Mouse (Mus musculus): ENCODE data around the gene Fkbpl. TPM values are rescaled to one million over a fixed set of nuclear protein-coding genes. Genes with fewer than 3 reads are reported as not detected.
A peak's percentile ranks its signal among the peaks of the same experiment; 100 is the strongest.

Gene Fkbpl
- polyA plus RNA-seq, 1 experiment from 2014 or later, result 22.5 TPM

GRCm38 (mm10) chr17:34645256-34645829, 779 bp downstream of the Fkbpl start:
- ATAC-seq (no peak), DNase-seq (ENCODE audit: low read depth, low spot score) (no peak)
- TF ChIP-seq CTCF (IDR thresholded peaks at IDR 0.05), result no peak
- POLR2A ChIA-PET, result interaction anchor here (1.0 kb wide), 1 partner anchor 43 kb away, joined by 3 read pairs; no protein-coding TSS in a partner anchor
- in situ Hi-C loops (cut with MboI; ENCODE audit: low pct_unique_long_range_greater_than_20kb), result loop anchor here (25.0 kb wide), 1 partner anchor 492 kb away; the partner anchor contains the start of genes Apom, Bag6 and D17H6S53E
- H3K27me3 ChIP-seq, result no peaks in the 10 kb centered on the region
- CTCF ChIA-PET, result interaction anchor here (1.1 to 1.7 kb wide), 4 partner anchors 10 to 67 kb away, joined by 3 to 4 read pairs (median 4); partner anchors contain the start of genes Ppt2 and Prrt1

DNA sequence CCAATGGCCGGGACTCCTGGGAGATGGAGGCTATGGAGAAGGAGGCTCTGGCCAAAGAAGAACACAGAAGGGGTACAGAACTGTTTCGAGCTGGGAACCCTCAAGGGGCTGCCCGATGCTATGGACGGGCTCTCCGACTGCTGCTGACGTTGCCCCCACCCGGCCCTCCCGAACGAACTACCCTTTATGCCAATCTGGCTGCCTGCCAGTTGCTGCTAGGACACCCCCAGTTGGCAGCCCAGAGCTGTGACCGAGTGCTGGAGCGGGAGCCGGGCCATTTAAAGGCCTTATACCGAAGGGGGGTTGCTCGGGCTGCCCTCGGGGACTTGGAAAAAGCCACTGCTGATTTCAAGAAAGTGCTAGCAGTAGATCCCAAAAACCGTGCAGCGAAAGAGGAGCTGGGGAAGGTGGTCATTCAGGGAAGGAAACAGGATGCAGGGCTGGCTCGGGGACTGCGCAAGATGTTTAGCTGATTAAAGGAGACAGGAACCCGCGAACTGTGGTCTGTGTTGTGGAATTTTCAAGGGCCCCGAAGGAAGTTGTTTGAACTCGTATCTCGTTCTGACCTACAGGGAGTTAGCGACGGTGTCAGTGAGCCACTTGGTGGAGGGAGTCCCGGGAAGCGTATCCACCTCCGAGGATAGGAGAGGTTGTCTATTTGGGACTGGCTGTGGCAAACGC, 1.4 kb downstream of the Fkbpl start:
- TF ChIP-seq CTCF (IDR thresholded peaks at IDR 0.05), result no peak
- CTCF ChIA-PET, result no interaction called here
- H3K27me3 ChIP-seq, result no peaks in the 10 kb centered on the region
- ATAC-seq (no peak), DNase-seq (ENCODE audit: low read depth, low spot score) (no peak)
- in situ Hi-C loops (cut with MboI; ENCODE audit: low pct_unique_long_range_greater_than_20kb), result loop anchor here (25.0 kb wide), 1 partner anchor 491 kb away; the partner anchor contains the start of genes Apom, Bag6 and D17H6S53E
- POLR2A ChIA-PET, result no interaction called here

DNA sequence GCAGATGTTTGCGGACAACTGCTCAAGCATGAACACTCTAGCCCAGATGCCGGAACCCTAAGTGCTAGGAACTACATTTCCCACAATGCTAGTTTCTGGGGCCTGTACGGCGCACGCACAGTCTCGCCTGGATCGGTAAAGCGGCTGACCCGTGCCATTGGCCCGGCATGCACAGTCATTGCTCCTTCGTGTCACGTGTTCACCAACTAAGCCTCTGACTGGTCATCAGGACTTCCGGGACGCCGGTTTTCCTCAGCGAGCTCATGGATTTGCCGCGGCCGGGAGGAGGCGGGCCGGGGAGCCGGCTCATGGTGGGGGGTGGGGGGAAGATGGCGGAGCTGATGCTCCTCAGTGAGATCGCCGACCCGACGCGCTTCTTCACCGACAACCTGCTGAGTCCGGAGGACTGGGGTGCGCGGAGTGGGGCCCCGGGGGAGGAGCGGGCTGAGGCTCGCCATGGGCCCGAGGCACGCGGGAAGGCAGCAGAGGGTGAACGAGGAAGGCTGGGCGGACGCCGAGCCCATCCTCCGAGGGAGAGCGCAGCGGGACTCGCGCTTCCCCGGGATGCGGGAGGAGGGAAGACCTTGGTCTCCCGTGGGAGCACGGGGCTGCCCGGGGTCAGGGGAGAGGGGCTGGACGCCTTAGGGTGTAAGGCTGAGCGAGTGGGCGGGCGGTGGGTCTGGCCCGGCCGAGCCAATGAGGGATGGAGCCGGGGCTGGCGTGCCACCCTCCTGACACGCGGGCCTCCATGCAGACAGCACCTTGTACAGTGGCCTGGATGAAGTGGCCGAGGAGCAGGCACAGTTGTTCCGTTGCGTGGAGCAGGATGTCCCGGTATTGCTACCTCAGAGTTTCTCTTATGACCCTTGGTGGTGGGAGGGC, 2.6 kb downstream of the Fkbpl start, which contains the start of gene Atf6b:
Atf6b (plus strand) TSS at position 241 of the 882 bp plus-strand sequence.
- peak; percentile 92 for ATAC-seq
- no peaks in the 10 kb centered on the region for H3K27me3 ChIP-seq
- peak; percentile 79 for DNase-seq (ENCODE audit: low read depth, low spot score)
- in situ Hi-C loops (cut with MboI; ENCODE audit: low pct_unique_long_range_greater_than_20kb), result loop anchor here (25.0 kb wide), 1 partner anchor 490 kb away; the partner anchor contains the start of genes Apom, Bag6 and D17H6S53E
- POLR2A ChIA-PET, result no interaction called here
- CTCF ChIA-PET, result interaction anchor here (1.3 kb wide), 1 partner anchor 28 kb away, joined by 4 read pairs; no protein-coding TSS in a partner anchor
- no peak for TF ChIP-seq CTCF (IDR thresholded peaks at IDR 0.05)

DNA sequence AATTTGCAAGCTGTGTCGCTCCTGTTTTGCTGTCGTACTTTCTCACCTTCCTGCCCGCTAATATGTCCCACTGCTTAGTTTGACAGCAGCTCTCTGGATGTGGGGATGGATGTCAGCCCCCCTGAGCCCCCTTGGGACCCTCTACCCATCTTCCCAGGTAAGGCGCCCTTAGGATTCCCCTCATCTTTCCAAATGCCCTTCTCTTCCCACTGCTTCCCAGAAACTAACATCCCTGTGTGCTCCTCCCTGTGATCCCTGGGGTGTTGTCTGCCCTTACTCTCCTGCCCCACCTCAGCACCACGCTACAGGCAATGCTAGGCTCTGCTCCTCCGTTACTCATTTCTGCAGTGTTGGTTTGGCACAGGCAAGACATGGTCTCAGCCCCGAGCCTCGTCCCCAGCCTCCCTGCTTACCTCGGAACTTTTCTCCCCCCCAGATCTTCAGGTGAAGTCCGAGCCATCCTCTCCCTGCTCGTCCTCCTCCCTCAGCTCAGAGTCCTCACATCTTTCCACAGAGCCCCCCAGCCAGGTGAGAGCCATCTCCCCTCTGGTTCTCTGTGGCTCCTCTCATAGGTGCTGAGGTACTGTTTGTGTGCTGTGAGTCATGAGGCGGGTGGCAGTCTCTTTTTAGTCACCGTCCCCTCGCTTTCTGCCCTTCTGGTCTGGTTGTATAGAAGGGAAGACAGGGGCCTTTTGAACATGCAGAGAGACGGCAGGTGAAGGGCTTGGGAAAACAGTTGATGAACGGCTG, 3.8 kb downstream of the Fkbpl start:
- DNase-seq (ENCODE audit: low read depth, low spot score), result no peak
- in situ Hi-C loops (cut with MboI; ENCODE audit: low pct_unique_long_range_greater_than_20kb), result loop anchor here (25.0 kb wide), 1 partner anchor 489 kb away; the partner anchor contains the start of genes Apom, Bag6 and D17H6S53E
- TF ChIP-seq CTCF (IDR thresholded peaks at IDR 0.05), result no peak
- no peak for ATAC-seq
- ChIA-PET CTCF (interaction anchor here (1.3 kb wide), 1 partner anchor 29 kb away, joined by 4 read pairs; no protein-coding TSS in a partner anchor), POLR2A (no interaction called here)
- no peaks in the 10 kb centered on the region for H3K27me3 ChIP-seq

DNA sequence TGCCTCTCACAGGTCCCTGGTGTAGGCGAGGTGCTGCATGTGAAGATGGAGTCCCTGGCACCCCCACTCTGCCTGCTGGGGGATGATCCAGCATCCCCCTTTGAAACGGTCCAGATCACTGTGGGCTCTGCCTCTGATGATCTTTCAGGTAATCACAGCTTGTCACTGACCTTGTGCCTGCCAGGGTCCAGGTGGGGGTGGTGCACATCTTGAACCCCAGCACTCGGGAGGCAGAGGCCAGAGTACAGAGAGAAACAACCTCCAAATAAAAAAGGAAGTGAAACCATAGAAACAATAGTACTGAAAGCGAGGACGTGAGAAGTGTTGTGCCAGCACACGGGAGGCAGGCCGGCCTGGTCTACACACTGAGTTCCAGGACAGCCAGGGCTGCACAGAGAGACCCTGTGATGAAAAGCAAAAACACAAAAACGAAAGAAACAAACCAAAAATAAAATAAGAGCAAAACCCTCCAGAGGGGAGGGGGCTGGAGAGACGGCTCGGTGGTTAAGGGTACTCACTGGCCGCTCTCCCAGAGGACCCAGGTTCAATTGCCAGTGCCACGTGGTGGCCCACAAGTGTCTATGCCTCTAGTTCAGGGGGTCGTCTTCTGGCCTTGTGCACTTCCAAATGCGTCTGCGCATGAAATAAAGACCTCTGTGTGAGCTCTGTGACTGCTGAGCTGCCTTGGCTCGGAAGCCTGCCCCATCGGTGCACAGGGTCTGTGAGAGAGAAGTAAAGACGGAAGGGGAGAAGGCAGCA, 4.7 kb downstream of the Fkbpl start:
- TF ChIP-seq CTCF (IDR thresholded peaks at IDR 0.05), result no peak
- no peak for ATAC-seq
- no peak for DNase-seq (ENCODE audit: low read depth, low spot score)
- CTCF ChIA-PET, result interaction anchor here (1.1 kb wide), 1 partner anchor 8 kb away, joined by 3 read pairs; no protein-coding TSS in a partner anchor
- POLR2A ChIA-PET, result interaction anchor here (0.8 kb wide), 1 partner anchor 31 kb away, joined by 3 read pairs; no protein-coding TSS in a partner anchor
- in situ Hi-C loops (cut with MboI; ENCODE audit: low pct_unique_long_range_greater_than_20kb), result loop anchor here (25.0 kb wide), 1 partner anchor 488 kb away; the partner anchor contains the start of genes Apom, Bag6 and D17H6S53E
- H3K27me3 ChIP-seq, result no peaks in the 10 kb centered on the region

DNA sequence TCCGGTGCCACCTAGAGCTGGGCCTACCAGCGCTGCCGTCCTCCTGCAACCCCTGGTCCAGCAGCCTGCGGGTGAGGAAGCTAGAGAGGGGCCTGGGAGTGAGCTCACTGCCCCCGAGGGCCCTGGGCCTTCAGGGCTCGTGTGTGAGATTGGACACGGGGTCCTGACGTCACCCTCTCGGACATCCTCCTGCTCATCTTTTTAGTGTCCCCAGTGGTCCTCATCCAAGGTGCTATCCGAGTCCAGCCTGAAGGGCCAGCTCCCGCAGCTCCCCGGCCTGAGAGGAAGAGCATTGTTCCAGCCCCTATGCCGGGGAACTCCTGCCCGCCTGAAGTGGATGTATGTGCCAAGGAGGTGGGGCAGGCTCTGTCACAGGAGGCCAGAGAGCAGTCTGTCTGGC, 6.2 kb downstream of the Fkbpl start:
- in situ Hi-C loops (cut with MboI; ENCODE audit: low pct_unique_long_range_greater_than_20kb), result no loop called here
- DNase-seq (ENCODE audit: low read depth, low spot score) (no peak), ATAC-seq (no peak)
- ChIA-PET CTCF (interaction anchor here (2.3 kb wide), 1 partner anchor 32 kb away, joined by 7 read pairs; no protein-coding TSS in a partner anchor), POLR2A (interaction anchor here (1.2 to 1.4 kb wide), 3 partner anchors 24 to 45 kb away, joined by 3 to 7 read pairs (median 3); no protein-coding TSS in a partner anchor)
- no peak for TF ChIP-seq CTCF (IDR thresholded peaks at IDR 0.05)
- no peaks in the 10 kb centered on the region for H3K27me3 ChIP-seq

DNA sequence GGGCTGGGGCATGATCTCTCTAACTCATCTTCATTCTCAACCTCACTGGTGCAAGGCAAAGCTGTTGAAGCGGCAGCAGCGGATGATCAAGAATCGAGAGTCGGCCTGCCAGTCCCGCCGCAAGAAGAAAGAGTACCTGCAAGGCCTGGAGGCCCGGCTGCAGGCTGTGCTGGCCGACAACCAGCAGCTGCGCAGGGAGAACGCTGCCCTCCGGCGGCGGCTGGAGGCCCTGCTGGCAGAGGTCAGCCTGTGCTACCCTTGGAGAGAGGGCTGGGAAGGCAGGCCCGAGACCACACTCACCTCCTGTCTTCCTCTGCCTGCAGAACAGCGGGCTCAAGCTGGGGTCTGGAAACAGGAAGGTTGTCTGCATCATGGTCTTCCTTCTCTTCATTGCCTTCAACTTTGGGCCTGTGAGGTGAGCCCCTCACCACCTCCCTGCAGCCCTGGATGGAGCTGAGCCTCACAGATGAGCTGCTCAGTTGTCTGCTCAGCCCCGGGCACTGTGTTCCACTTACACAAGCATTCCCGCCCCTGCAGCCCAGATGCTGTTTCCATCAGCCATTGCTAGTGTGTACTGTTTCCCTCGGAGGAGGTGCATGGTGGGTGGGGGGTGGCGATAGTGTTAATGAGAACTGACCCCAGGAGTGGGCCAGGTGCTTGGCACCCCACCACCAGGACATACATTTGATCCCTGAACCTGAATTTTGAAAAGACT, 7.1 kb downstream of the Fkbpl start:
- POLR2A ChIA-PET, result interaction anchor here (1.2 to 1.4 kb wide), 2 partner anchors 25 to 46 kb away, joined by 3 to 7 read pairs; no protein-coding TSS in a partner anchor
- no peaks in the 10 kb centered on the region for H3K27me3 ChIP-seq
- TF ChIP-seq CTCF (IDR thresholded peaks at IDR 0.05), result no peak
- in situ Hi-C loops (cut with MboI; ENCODE audit: low pct_unique_long_range_greater_than_20kb), result no loop called here
- no peak for DNase-seq (ENCODE audit: low read depth, low spot score)
- CTCF ChIA-PET, result interaction anchor here (2.3 kb wide), 1 partner anchor 33 kb away, joined by 7 read pairs; no protein-coding TSS in a partner anchor
- ATAC-seq, result no peak

DNA sequence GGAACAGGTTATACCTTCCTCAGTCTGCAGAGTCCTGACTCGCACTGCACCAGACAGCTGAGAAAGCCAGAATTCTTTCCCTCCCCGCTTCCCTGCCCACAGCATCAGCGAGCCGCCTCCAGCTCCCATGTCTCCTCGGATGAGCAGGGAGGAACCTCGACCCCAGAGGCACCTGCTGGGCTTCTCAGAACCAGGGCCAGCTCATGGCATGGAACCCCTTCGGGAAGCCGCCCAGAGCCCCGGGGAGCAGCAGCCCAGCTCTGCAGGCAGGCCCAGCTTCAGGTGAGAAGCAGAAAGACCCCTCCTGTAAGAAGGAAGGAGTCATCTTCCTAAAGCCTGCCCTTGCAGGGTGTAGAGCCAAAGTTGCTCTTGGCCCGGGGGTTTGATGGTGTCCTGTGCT, 8.0 kb downstream of the Fkbpl start:
- CTCF ChIA-PET, result interaction anchor here (1.3 to 2.3 kb wide), 2 partner anchors 26 to 34 kb away, joined by 5 to 7 read pairs; no protein-coding TSS in a partner anchor
- in situ Hi-C loops (cut with MboI; ENCODE audit: low pct_unique_long_range_greater_than_20kb), result no loop called here

More for the DNA sequence above, 8.0 kb downstream of the Fkbpl start:
- ATAC-seq (no peak), DNase-seq (ENCODE audit: low read depth, low spot score) (no peak)
- no peak for TF ChIP-seq CTCF (IDR thresholded peaks at IDR 0.05)
- POLR2A ChIA-PET, result no interaction called here
- H3K27me3 ChIP-seq, result no peaks in the 10 kb centered on the region
